Mouse (Mus musculus) T-helper 17 cell (primary cell): ENCODE data around the gene Rasl11b.

Experiments used
- in situ Hi-C, 2 experiments: fragments of 300-600 bp; cut with MboI, MseI; formaldehyde crosslinking; loops; 1 replicate in 1 of 2; 2 replicates in 1 of 2; pipeline ENCODE4 v1.15.1; 2025; ENCODE audit warnings: high pct_unique_total_duplicates in 2 of 2

Gene Rasl11b

DNA sequence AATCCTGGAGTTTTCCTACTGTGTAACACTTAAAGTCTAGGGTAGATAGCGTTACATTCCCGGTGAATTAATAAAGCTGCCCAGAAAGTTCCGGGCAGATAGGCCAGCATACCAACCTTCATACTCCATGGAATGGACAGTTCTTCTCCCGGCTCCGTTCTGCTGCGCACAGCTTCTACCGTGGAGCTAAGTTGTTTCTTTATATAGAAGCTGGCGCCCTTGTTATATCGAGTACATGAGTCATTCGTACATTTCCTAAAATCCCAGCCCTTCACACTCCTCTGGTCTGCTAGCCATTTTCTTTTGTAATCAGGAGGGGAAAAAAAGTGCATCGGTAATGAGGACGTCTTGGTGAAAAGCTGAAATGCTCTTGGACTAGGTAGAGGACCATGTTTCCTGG, 7.0 kb upstream of the Rasl11b start:
- in situ Hi-C loops: no loop called here

DNA sequence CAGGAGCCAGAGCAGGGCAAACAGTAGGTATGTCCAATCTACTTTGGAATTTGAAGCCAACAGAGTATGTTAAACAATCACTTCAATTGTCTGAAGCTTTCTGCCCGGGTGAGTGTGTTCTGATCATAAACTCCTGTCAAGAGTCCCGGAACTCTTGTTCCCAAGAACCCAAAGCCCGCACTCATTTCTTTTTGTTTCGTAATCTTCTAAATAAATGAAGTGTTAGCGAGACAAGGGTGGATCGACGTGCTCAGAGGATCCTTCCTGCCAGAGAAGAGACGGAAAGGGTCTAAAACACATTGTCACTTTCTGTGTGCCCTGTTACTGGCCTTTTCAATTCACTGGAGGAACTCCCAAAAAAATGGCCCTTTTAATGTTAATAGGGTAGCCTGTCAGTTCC, 6.2 kb upstream of the Rasl11b start:
- in situ Hi-C loops: no loop called here

DNA sequence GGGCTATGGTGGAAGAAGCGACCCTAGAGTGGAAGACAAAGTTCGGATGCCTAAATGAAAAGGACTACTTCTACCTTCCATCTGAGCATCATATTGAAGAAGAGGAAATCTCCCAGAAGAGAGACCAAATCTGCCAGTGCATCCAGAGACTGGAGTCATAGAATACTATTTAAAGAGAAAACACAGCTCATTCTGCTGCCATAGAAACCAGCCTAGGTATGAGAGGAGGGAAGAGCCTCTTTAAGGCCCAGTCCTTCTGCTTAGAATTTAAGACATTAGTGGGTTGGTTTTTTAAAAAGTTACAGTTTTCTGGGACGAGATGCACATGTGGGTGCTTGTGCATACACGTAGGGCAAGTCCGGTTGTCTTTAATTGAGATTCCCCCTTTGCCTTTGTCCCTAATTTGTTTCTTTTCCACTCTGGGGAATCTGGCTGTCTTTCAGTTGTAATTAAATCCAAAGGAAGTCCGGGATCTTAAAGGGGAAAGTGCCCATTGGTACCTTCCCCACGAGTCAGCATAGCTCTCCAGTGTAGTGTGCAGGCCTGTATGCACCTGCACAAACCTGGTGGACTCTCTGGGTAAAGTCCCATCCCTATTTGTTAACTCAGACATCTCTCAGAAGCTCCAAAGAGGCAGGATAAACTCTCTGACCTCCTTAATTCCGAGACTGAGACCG, 5.5 kb upstream of the Rasl11b start:
- in situ Hi-C loops: no loop called here

DNA sequence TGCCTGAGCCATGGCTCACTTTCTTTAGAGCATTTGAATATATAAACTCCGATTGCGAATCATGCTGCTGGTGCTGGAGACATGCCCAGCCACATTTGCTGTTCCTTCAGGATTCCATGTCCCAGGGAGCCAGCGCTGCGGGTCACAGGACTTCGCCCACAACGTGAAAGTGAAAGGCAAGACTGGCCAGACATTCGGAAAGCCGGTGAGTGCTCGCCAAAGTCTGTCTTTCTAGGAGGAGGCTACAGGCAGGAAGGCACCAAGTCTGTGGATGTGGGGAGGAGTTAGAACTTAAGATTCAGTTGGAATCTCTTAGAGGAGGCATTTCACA, 5.0 kb upstream of the Rasl11b start:
- in situ Hi-C loops: no loop called here

DNA sequence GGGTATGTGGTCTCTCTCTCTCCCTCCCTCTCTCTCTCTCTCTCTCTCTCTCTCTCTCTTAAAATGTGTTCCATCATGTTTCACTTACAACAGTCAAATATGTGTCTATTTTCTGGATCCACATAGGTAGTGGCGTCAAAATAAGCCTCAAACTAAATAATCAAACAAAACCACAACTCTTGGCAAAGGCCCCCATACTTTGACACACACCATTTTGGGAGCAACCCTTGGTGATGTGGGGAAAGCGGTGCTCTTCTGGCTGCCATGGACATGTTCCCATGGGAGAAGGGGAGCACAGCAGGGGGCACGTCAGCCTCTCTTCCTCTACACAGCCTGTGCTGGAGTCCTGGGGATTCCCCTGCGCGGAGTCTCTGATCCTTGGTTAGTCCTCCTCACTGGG, 4.2 kb upstream of the Rasl11b start:
- in situ Hi-C loops: no loop called here

DNA sequence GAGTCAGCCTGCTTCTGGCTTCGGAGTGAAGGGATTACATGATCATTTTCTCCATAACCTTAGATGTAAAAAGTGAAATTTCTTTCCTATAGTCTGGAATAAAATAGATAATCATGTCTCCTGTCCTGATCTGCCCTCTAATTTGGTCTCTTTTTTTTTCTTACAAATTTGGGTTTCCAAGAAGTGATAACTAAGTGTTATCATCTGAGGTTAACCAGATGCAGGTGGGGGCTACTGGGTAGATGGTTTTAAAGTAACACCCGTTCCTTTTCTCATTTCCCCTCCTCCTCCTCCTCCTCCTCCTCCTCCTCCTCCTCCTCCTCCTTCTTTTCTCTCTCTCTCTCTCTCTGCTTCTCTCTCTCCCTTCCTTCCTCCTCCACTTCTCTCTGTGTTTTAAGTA, 2.1 kb upstream of the Rasl11b start:
- in situ Hi-C loops: no loop called here

DNA sequence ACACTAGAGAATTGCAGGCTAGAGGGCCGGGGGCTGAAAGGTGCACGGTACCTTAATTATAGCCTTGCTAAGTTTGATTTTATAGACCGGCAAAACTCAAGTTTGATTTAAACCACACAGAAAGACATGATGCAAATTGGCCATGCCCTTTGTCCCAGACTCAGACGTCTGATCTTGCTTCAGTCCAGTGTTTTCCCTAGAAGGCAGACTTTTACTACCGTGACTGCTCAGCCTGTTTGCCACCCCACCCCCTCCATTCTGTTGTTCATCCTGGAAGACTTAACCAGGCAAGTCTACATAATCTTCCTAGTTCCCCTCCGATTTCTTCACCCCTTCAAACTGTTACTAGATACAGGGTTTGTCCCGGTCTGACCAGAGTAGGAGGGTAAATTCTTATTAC, 1.5 kb upstream of the Rasl11b start:
- in situ Hi-C loops: no loop called here

DNA sequence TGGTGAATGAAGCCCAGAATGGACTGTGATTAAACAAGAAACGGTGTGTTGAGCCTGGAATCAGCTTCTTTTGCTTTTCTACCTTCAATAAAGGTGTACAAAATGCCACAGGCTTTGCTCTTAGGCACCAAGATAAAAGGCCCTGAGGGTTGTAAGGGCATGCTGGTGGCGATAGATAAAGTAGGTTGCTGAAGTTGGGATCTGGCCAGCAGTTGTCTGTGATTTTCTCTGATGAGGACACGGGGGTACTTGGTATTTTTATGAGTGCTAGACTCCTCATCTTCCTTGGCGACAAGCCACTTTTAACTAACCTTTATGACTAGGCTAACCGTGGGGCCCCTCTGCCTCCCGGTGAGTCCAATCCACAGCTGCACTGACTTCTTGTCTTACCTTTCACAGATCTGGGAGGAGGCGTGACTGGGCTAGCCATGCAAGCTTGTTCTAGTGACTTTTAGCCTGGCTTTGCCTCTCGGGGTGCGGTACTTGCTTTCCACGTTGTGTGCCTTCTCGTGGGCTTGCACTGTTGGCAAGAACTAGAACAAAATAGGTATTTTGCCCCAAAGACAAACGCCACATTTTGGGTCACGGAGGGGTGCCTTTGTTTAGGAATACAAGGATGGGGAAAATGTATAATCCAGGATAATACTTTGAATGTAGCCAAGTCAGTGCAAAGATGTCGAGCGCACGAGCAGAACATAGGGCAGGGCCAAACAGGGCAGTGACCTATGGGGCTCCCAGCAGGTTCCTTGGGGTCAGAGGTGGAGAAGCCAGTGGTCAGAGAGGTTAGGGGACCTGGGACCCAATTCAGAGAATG, 852 bp upstream of the Rasl11b start:
- in situ Hi-C loops: no loop called here

DNA sequence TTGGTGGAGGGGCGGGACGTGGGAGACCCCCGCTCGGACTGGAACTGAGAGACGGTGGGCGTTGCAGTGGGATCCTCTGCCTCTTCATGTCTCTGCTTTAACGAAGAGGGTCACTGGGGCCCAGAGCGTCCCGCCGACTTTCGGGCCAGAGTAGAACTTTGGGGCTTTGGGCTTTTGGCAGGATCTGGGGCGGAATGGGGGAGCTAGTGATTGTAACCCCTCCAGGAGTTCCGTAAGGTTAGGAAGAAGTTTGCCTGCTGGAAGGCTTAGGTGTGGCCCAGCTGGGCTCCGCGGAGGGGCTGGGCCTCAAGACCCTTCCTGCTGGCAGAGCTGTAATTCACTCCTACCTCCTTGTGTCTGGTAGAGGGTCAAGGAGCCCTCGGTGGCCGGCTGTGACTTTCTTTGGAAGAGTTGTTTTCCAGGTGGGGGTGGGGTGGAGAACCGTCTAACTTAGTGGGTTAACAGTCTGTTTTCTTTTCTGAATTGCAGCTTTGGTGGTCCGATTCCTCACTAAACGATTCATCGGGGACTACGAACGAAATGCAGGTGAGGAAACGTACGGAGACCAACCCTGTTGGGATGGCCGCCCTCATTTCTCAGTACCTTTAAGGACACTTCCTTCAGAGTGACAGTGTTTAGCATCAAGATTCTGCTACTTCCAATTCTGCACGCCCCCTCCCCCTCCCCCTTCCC, 674 bp downstream of the Rasl11b start:
- in situ Hi-C loops: no loop called here

DNA sequence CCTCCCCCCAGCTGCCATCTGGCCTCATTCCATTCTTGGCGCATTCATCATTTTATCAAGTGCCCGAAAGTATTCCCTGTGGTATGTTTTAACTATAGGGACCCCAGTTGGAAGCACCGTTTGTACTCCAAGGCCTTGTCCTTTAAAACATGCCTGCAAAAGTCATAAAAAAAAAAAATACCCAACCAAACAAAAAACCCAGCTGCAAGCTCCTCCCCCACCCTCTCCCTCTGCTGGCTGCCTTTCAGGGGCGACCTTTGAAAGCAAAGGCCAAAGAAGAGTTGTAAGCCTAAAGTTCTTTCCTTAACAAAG, 1.2 kb downstream of the Rasl11b start:
- in situ Hi-C loops: no loop called here

DNA sequence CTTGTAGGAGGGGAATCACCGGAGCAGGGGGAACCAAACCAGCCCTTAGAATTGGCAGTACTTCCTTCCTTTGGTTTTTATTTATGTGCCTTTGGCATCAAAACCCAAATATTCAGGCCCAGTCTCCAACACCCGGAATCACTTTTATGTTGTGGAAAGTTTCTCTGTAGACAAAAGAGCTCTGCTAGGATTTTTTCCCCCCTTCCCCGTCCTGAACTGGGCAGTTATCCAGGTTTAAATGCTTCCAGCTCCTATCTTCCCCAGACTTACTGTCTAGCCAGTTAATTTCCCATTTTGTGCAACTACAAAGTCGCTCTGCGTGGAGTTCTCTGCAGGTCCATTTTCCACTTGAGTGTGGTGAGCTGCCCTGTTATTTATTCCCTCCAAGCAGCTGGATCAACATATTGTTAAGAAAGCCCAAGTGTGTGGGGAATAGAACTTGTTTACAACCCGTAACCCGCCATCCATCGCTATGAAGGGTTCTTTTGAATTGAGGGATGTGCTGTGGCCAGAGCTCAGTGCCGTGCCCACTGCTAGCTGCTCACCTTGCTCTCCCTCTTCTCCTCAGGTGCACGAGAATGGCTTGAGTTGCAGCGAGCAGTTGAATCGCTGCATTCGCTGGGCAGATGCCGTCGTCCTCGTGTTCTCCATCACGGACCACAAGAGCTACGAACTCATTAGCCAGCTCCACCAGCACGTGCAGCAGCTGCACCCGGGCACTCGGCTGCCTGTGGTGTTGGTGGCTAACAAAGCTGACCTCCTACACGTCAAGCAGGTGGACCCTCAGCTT, 2.6 kb downstream of the Rasl11b start:
- in situ Hi-C loops: no loop called here

DNA sequence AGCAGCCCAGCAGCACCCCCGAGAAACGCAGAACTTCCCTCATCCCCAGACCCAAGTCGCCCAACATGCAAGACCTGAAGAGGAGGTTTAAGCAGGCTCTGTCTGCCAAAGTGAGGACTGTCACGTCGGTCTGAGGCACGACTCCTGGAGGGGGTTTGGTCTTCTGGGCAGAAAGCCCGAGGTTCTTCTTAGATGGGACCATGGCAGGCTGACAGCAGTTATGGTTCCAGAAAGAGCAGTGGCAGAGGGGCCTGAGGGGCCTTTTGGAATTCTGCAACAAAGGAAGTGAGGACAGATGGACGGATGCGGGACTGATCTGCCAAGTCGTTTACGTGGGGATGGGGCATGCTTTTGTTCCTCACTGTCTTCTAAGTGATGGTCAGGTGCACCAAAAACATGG, 3.4 kb downstream of the Rasl11b start:
- in situ Hi-C loops: no loop called here

DNA sequence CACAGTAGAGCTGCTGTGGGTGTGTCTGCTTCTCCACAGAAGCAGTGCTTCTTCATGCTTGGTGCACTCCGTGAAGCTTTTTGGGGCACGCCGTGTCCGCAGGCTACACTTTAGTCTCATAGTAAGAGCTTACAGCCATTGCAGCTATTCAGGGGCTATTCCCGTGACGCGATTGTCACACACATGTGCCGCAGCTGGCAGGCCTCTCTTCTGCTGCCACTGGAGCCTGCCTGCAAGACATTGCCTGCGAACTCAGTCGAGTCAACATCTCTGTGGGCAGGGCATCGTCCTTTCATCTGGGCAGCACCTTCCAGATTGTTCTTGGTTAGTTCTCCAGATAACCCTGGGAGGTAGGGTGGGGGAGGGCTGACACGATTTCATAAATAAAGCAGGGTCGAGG, 4.7 kb downstream of the Rasl11b start:
- in situ Hi-C loops: no loop called here

DNA sequence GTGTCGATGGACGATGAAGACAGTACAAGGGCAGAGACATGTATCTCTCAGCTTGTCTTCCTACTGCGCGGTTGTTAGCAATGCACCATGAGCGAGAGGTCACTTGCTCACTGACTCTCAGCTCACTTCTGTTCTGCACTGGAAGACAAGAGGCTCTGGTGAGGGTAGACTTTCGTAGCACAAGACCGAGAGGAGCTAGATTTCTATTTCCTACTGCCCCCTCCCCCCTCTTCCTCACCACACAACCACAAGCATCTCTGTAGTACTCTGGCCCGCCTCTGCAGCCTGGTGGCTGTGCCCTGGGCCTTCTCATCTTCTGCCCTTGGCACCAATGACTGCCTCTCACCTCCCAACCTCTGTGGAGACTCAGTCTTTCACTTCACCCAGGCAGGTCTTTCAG, 5.4 kb downstream of the Rasl11b start:
- in situ Hi-C loops: no loop called here

DNA sequence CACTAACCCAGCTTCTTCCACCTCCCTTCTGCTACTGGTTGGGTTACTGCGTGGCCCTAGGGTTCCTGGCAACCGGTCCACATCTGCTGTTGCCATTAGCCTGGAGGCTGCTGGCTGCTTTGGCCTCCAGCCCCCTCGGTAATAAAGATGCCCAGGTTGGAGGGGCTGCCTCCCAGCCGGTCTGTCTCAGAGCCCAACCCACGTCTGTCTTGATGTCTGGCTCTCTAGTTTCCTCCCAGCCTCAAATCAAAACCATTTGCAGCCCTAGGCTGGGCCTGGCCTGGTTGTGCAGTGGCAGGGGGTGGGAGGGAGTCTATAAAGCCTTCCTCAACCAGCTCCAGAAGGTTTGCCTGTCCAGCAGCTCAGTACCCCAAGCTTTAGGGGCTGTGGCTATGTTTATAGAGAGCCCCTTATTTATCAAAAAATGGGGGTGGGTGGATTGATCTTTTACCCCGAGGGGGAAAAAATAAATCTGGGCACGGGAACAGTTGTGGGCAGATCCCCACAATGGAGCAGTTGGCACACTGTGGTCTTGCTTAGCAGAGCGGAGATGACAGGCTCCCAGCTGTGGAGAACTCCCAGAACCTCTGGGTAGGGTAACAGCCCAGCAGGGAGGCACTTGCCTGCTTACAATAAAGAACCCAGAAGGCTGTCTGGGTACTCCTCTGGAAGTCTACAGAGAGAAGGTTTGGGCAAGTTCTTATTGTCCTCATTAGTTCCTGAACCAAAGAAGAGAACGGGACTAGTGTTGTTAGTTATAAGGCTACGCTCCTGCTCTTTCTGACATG, 6.7 kb downstream of the Rasl11b start:
- in situ Hi-C loops: no loop called here

DNA sequence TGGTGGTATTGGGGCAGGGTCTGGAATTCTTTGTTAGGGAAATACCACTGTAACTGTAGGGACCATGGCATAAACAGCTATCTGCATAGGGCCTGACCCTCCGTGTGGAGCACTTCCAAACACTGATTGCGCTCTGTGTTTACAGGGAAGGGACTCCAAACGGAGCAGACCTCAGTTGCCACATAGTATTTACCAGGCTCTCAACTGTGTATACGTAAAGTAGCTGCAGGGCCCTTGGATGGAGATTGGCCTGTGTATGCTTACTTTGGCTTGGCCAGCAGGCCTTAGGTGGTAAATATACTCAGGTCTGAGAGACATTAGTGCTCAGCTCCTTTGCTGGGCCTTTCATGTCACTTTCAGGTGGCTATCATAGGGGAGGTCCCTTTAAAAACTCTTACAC, 7.4 kb downstream of the Rasl11b start:
- in situ Hi-C loops: no loop called here

DNA sequence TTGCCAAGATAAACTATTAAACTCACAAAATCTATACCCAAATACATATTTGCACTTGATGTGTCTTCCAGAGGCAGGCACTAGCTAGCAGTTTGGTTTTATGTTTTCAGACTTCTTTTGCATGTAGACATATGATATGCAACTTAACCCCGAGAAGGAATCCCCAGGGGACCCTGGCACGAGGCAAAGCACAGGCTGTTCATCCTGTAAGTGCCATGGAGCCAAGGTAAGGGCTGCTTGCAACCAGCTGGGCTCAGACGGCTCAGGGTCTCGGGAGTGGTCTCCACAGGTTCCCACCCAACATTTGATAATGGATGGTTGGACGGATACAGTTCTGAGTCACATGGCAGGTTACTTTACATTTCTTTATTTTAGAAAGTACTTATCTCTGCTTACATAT, 9.4 kb downstream of the Rasl11b start:
- in situ Hi-C loops: no loop called here

DNA sequence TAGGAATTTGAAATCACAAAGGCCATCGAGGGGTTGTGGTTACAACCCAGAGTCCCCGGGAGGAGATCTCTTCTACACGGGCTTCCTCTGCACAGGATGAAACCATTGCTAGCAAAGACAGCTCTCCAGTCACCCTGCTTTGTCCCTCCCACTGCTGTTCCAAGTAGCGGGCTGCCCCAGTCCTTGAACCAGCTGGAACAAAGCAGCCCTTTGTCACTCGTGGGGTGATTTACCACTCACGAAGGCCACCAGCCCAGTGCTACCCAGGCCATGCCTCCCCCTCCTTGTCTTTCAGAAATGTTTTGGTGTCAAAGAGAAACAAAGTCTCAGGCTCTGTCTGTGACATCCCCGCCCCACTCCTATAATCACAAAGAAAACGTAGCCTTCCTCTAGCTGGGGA, 10.4 kb downstream of the Rasl11b start:
- in situ Hi-C loops: no loop called here

DNA sequence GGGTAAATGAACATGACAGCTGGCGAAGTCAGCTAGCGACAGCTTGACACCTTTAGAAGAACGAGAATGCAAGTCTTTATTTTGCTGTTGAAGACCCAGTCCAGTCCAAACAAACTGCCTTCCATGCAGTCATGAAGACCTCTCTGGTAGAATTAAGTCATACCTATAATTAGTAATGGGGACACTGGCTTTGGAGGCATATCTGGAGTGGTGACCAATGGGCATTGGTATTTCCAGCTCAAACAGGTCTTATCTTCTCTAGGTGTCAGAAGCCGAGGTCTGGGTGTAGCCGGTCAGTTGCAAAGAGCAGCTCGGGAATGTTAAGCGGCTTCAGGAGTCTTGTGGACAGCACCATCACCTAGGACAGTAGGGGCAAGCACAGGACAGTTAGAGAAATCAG, 11.0 kb downstream of the Rasl11b start:
- in situ Hi-C loops: no loop called here

DNA sequence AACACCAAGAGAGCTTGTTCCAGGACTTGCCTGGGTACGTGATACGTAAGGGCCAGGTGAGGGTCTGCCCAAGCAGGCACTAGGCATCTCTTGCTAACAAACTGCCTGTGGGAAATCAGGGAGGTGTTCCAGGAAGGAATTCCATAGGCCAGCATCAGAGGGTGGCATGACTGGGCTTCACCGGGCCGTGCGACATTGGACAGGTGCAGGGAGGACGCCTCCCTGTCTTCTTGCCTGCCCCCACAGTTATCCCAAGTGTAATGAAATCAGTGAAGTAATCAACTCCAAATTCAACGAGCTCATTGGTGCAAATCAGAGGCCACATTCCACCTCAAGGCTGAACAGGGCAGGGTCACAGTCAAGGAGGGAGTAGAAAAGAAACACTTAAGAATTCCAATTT, 11.6 kb downstream of the Rasl11b start:
- in situ Hi-C loops: no loop called here

DNA sequence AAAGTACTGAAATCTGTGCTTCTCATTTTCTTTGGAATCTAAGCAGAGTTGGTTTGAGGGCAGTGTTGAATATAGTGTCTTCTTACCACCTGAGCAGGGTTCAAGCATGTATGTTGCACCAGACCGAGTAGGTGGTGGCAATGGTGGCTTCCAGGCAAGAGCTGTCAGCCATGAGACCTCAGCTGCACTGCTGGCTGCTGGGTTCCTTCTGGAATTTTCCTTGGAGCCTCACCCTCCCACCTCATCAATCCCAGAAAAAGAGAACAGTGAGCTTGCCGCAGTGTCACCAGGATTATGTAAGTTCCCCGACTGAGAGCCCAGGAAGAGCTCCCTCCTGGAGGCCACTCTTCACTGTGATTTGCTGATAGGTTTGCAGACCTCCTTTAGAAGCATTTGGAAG, 12.1 kb downstream of the Rasl11b start:
- in situ Hi-C loops: no loop called here

DNA sequence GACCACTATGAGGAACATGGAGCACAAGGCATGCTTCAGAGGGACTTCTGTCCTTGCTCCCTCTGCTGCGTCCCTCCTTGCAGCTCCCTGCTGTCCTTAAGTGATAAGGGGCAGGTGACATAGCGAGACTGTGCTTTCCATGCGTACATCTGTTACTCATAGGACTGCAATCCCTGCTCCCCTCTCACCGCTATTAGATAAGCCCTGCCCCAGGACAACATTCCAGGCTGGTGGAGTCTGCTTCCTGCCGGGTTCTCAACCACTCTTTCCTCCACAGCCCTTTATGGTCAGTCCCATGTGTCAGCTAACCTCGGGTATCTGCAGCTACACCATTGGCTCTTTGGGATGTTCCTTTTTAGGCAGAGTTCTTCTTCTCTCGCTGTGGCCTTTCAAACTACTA, 13.4 kb downstream of the Rasl11b start:
- in situ Hi-C loops: no loop called here
